Comparison of ENCODE assay signal across 17 mouse cellular contexts in genomic region chr3:130265104-130265503, GRCm38 (mm10).
DNase-seq lines count a peak whose midpoint lies in the region; ATAC-seq and TF ChIP-seq lines count a peak whose summit lies in the region.
"Had no signal": no experiment of that assay in that cellular context is flagged by ENCODE, and none has a peak within 500 bp of the region (broad histone marks: within the 10 kb centered on the region; RNA-seq: fewer than 3 reads in every experiment).

No protein-coding gene starts in this region.

- POLR2A ChIA-PET in Patski (lab: Charles Lee): no interaction called here

- CTCF ChIA-PET in Patski (lab: Charles Lee): interaction anchor here (1.1 to 1.4 kb wide), 2 partner anchors 14 to 21 kb away, joined by 3 to 4 read pairs; no protein-coding TSS in a partner anchor

- ATAC-seq in Patski: peak; percentile 58
- ATAC-seq: forebrain, embryonic 16.5 days had no signal

- TF ChIP-seq CTCF in Patski (IDR thresholded peaks at IDR 0.05): no peak

- no peaks in the 10 kb centered on the region for H3K27me3 ChIP-seq in Patski
- H3K27me3 ChIP-seq: heart, embryonic 12.5 days; liver, embryonic 15.5 days had no signal

- intact Hi-C loops in left cerebral cortex, postnatal 10 days (cut with DNase I): no loop called here

- in situ Hi-C loops in Patski (cut with MboI; ENCODE audit: low pct_unique_long_range_greater_than_20kb): no loop called here

- DNase-seq in adrenal gland, postnatal 14 days: peak; percentile 29
- DNase-seq in adrenal gland, adult 18-20 months (ENCODE audit: low spot score in 2 of 2): no peak
- peak; percentile 46 for DNase-seq in left cerebral cortex, adult 11 months (ENCODE audit: low spot score)
- DNase-seq in left cerebral cortex, postnatal 10 days (ENCODE audit: extremely low spot score in 1 of 2, low spot score in 2 of 2): no peak
- peak; percentile 7 for DNase-seq in Patski (ENCODE audit: low read depth, low spot score)
- DNase-seq in layer of hippocampus, postnatal 36 days: peak; percentile 36 to 40
- DNase-seq in lung, postnatal 14 days: no peak
- DNase-seq in heart, adult 11 months: no peak
- DNase-seq: adrenal gland, postnatal 36 days; gastrocnemius, postnatal 25 days; kidney, adult 11 months; kidney, postnatal 25 days; lung, postnatal 10 days; thymus, adult 2 months had no signal

Comparison
In these comparisons a context has a peak if more than half of its experiments do, and no peak if none do; other contexts are left out.
1. DNase-seq: peak in adrenal gland, postnatal 14 days (single experiment), left cerebral cortex, adult 11 months (single experiment), Patski (single experiment) and layer of hippocampus, postnatal 36 days (2 of 2); none in adrenal gland, adult 18-20 months (0 of 2), left cerebral cortex, postnatal 10 days (0 of 2), lung, postnatal 14 days (single experiment) and heart, adult 11 months (single experiment).